Mouse (Mus musculus): Measurements from ENCODE around the gene Sun1. TPM values are rescaled to one million over a fixed set of nuclear protein-coding genes. Genes with fewer than 3 reads are reported as not detected.

Sun1 gene
- total RNA-seq, 2 experiments from 2014 or later, result 109 to 132 TPM

DNA sequence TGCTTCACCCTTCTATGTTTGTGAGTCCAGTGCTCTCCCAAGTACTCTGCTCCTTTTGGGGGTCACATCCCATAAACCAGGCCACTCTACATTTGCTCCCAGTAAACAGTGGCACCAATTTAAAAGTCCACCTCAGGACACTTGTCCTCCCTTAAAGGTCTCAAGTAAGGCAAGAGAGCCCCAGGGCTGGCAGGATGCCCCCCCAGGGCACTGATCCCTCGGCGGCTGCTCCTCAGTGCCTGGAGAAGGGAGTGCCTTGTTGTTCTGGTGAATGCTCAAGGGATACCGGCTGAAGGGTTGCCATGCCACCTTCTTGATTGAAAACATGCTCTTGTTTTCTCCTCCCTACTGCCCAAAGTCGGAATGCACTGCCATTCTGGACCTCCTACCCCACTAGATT, 5.6 kb downstream of the Sun1 start:
- no peak for DNase-seq (ENCODE audit: low spot score in 2 of 2)

DNA sequence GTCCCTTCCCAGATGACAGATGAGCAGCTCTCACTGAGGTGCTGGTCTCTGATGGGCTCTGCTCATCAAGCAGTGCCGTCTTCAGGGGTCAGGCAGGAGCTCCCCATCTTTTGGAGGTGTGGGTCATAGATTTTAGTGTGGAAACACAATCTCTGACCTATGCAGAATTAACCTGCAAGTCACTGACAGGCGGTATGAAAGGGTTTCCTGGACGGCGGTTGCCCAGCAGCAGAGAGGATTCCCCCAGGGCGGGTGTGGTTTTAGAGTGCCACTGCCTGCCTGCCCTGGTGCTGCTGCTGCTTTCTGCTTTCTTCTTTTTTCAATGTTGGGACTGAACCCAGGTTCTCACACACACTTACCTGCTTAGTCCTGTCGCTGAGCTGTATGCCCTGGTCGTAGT, 6.1 kb downstream of the Sun1 start:
- DNase-seq (ENCODE audit: low spot score in 2 of 2), result no peak

- no peak for DNase-seq (ENCODE audit: low spot score in 2 of 2)
Measured at GRCm38 (mm10) chr5:139208183-139208582, 7.7 kb downstream of the Sun1 start.

- DNase-seq (ENCODE audit: low spot score in 2 of 2), result no peak
Measured at GRCm38 (mm10) chr5:139208871-139209684, 8.6 kb downstream of the Sun1 start.

DNA sequence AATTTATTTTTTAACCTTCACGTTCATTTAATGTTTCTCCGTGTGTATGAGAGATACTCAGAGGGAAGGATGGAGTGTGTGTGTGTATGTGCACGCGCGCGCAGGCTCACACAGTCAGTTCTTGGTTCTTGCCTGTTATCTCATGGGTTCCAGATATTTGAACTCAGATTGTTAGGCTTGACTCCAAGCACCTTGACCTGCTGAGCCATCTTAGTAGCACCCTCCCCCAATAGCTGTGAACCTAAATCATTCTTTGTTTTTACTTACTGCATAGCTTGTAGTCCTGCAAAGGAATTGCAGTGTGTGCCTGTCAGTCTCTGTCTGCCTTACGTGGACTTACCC, 9.2 kb downstream of the Sun1 start:
- DNase-seq (ENCODE audit: low spot score in 2 of 2), result no peak

- no peak for DNase-seq (ENCODE audit: low spot score in 2 of 2)
Measured at GRCm38 (mm10) chr5:139211737-139212385, 11.4 kb downstream of the Sun1 start.

DNA sequence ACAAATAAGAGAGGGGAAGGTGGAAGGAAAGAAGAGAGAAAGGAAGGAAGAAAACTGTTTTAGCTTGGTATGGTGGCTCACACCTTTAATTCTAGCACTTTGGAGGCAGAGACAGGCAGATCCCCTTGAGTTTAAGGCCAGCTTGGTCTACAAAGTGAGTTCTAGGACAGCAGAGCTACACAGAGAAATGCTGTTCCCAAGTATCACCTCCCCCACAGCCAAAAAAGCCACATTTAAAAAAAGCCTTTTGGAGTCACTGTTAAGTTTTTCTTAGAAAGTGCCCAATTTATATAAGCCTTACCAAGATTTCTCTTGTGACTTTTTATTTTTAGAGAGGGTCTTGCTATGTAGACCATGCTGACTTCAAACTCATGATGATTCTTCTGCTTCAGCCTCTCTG, 13.9 kb downstream of the Sun1 start:
- DNase-seq (ENCODE audit: low spot score in 2 of 2), result no peak

GRCm38 (mm10) chr5:139215184-139215583, 14.7 kb downstream of the Sun1 start:
- no peak for DNase-seq (ENCODE audit: low spot score in 2 of 2)

DNA sequence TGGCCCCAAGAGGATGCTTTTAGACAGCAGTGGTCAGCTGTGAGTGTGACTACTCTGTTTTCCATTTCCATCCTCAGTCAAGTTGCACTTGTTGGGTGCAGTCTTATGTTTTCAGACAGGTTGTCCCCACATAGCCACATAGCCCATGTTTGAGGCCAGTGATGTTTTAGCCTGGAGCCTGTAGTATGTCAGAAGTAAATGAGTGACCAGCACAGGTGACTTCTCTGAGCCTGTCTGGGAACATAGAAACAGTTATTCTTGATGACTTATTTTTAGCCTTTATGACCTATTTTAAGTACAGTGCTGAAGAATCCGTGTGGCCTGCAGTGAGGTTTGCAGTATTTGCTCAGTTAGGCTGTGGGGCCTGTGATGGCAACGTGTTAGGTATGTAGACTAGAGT, 15.7 kb downstream of the Sun1 start:
- no peak for DNase-seq (ENCODE audit: low spot score in 2 of 2)

DNA sequence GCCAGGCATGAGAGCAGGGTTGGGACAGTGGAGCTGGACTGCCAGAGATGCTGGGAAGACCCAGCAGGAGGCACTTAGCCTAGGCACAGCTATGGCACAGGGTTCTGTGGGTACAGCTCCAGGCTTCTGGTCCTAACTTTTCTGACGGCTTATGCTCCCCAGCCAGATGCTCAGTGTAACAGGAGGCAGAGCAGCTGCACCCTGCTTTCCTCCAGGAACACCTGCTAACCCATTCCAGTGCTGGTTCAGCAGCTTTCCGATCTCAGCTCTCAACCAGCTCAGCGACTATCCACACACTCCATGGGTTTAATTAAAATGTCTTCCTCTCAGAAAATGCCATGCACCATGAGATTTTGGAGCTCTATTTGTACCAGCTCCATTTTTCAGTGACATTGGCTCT, 16.3 kb downstream of the Sun1 start:
- DNase-seq (ENCODE audit: low spot score in 2 of 2), result no peak

DNA sequence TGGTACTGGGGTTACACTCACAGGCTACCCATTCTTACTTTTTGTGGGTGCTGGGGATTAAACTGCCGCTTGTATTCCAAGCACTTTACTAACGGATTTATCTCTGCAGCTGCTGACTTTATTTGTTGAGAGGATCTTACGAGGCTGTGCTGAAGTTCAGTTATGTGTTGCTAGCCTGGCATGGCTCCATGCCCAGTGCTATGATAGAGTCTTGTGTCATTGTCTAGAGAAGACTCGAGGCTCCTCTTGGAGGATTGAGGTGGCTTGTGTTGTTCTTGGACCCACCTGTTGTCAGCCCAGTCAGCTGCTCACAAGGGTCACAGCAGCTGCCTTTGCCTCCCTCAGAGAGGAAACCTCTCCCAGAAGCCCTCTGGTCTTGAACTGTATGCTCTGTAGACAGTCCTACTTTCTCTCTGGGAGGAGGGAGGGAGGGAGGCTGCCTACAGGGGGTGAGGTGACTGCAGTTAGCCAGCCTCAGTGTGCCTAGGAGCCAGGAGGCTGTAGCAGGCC, 19.6 kb downstream of the Sun1 start:
- no peak for DNase-seq (ENCODE audit: low spot score in 2 of 2)

- DNase-seq (ENCODE audit: low spot score in 2 of 2), result no peak
Measured at GRCm38 (mm10) chr5:139220610-139221009, 20.2 kb downstream of the Sun1 start.

DNA sequence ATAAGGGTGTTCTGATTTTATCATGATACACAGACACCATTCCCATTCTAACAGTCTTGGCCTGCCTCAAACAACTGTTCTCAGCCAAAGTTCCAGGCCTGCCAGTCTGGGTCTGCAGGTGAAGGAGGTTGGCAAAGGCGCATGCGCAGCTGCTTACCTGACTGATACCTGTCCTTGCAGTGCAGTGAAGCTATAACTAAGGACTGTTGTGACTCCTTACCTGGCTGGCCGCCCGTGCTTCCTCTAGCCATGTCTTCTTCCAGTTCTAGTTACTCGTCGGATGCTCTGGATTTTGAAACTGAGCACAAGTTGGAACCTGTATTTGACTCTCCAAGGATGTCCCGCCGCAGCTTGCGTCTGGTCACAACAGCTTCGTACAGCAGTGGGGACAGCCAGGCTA, 22.9 kb downstream of the Sun1 start:
- no peak for DNase-seq (ENCODE audit: low spot score in 2 of 2)

DNA sequence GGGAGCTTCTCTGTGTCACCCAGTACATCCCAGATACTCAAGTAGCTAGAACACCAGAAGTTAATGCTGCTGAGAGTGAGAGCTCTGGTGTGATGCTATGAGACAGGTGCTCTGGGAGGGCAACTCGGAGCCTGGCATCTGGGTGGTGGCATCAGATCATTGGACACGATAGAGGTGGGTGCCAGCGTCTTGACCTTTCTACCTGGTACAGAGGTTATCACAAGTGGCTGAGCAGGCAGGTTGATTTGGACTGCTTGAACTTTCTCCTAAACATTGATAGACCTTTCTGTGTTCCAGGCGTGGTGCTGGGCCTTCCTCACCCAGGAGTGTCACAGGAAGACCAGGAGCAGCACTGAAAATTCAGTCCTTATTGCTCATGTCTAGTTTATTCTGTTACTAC, 26.8 kb downstream of the Sun1 start:
- no peak for DNase-seq (ENCODE audit: low spot score in 2 of 2)

GRCm38 (mm10) chr5:139227645-139228044, 27.2 kb downstream of the Sun1 start:
- DNase-seq (ENCODE audit: low spot score in 2 of 2), result no peak

GRCm38 (mm10) chr5:139228318-139228717, 27.9 kb downstream of the Sun1 start:
- no peak for DNase-seq (ENCODE audit: low spot score in 2 of 2)

DNA sequence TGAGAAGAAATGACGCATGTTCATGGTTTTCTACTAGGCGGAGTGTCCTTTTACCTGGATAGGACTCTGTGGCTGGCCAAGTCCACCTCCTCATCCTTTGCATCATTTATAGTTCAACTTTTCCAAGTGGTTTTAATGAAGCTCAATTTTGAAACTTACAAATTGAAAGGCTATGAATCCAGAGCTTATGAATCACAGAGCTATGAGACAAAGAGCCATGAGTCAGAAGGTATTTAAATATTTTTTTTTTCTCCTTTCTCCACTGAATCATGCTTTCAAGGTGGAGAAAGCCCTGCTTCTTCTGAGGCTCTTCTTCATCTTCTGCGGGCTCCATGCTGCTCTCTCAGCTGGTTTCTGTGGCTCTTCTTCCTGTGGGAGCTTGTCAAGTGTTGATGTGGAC, 29.3 kb downstream of the Sun1 start:
- no peak for DNase-seq (ENCODE audit: low spot score in 2 of 2)

GRCm38 (mm10) chr5:139232083-139232482, 31.6 kb downstream of the Sun1 start:
- DNase-seq (ENCODE audit: low spot score in 2 of 2), result no peak

- no peak for DNase-seq (ENCODE audit: low spot score in 2 of 2)
Measured at GRCm38 (mm10) chr5:139234423-139234822, 34.0 kb downstream of the Sun1 start.

- no peak for DNase-seq (ENCODE audit: low spot score in 2 of 2)
Measured at GRCm38 (mm10) chr5:139237436-139237835, 37.0 kb downstream of the Sun1 start.

DNA sequence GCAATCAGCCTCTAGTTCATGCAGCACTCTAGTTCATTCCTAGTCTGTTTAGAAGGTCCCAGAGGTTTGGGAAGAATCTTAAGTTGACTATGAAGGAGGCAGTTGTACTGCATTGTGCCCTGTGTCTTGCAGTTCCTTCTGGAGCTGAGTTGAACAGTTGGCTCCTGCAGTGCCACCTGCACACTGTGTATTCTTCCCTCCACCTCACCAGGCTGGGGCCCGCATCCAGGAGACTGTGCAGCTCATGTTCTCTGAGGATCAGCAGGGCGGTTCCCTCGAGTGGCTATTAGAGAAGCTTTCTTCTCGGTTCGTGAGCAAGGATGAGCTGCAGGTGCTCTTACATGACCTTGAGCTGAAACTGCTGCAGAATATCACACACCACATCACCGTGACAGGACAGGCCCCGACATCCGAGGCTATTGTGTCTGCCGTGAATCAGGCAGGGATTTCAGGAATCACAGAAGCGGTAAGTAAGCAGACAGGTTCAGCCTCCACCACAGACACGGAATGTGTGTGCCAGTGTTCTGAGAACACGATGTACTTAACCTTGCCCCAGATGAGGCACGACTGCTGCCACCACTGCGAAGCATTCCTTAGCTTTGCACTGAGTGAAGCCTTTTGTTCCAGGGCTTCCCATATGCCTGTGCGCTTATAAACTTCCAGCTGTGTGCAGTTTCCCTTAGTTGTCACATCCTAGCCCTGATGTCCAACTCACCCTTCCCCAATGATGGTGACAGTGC, 40.8 kb downstream of the Sun1 start:
- no peak for DNase-seq (ENCODE audit: low spot score in 2 of 2)

DNA sequence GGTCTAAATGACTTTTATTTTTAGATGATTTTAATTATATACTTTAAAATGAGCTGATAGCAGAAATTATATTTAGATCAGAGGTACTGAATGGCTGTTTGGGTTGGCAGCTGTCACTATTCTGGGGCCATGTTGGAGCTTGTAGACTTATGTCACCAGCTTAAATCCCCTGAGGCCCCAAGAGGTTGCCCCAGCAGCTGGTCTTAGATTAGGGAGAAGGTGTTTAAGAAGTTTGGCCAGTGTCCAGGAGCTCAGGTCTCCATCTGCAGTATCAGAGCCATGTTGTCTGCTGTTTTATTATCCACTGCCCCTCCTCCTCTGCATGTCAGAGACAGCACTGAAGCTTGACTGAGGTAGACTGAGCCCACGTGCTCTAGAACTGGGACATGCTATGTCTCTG, 42.9 kb downstream of the Sun1 start:
- no peak for DNase-seq (ENCODE audit: low spot score in 2 of 2)

Data from left cerebral cortex, adult 18-20 months (tissue).